Mouse (Mus musculus) E14TG2a.4 (cell line): ENCODE data around the gene Cntnap5a.

ENCODE experiments used
- CTCF ChIP-seq: conservative IDR thresholded peaks from 2 replicates; pipeline ENCODE4 v1.5.1; 2014; ENCODE audit warnings: low read length
- NANOG ChIP-seq: IDR thresholded peaks from 2 replicates; pipeline ENCODE4 v1.6.1; 2014; ENCODE audit warnings: borderline replicate concordance, low read length, mixed read lengths

- TF ChIP-seq CTCF (no peak), NANOG (no peak)
Observed at GRCm38 (mm10) chr1:116128450-116129246, 444.1 kb downstream of the Cntnap5a start.
